ENCODE assay signal across 7 mouse cellular contexts in the genomic region with DNA sequence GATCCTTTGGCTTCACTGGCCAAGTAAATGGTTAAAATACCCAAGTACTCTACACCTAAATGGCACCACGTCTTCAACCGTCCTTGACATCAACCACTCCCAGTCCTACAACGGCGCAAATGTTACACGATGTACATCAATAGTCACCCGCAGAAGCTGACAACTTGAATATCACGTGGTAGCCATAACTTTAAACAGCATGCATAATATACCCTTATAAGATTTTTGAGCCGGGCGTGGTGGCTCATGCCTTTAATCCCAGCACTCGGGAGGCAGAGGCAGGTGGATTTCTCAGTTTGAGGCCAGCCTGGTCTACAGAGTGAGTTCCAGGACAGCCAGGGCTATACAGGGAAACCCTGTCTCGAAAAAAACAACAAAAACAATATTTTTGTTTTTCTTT. TPM values are rescaled to one million over a fixed set of nuclear protein-coding genes. Genes with fewer than 3 reads are reported as not detected.
A peak's percentile ranks its signal among the peaks of the same experiment; 100 is the strongest.
ATAC-seq and TF ChIP-seq lines count a peak whose summit lies in the region.
"Not testable (repeated sequence)": the region's sequence is repeated elsewhere in the genome, so short reads cannot be mapped to it uniquely, and the experiment has no call there.

No protein-coding gene starts in this region.

- WGBS in forebrain, embryonic 12.5 days = 78% methylated on average over 11 of the region's 11 CpGs
- WGBS in heart, embryonic 15.5 days = 67% methylated on average over 11 of the region's 11 CpGs
- 62% methylated on average over 11 of the region's 11 CpGs for WGBS in intestine, embryonic 16.5 days
- WGBS in limb, embryonic 15.5 days = 73% methylated on average over 11 of the region's 11 CpGs
- WGBS in macrophage (ENCODE audit: missing documents) = 64% methylated on average over 11 of the region's 11 CpGs
- WGBS in neural tube, embryonic 13.5 days = 79% methylated on average over 11 of the region's 11 CpGs

- peaks cover 14% of the 10 kb centered on the region; the same call in 1 of the 2 replicates for H3K79me2 ChIP-seq in macrophage (ENCODE audit: inconsistent target)

- H3K36me3 ChIP-seq in forebrain, embryonic 12.5 days (replicated peaks) = peaks cover 39% of the 10 kb centered on the region
- H3K36me3 ChIP-seq in heart, embryonic 15.5 days = peaks cover 27% of the 10 kb centered on the region
- H3K36me3 ChIP-seq in intestine, embryonic 16.5 days (ENCODE audit: control insufficient read depth, insufficient read depth, low read length) = not testable (repeated sequence)
- H3K36me3 ChIP-seq in limb, embryonic 15.5 days = peaks cover 39% of the 10 kb centered on the region
- peaks cover 36% of the 10 kb centered on the region for H3K36me3 ChIP-seq in macrophage (ENCODE audit: inconsistent target)
- H3K36me3 ChIP-seq in neural tube, embryonic 13.5 days = peaks cover 41% of the 10 kb centered on the region

- H3K9me3 ChIP-seq in forebrain, embryonic 12.5 days; heart, embryonic 15.5 days (replicated peaks); intestine, embryonic 16.5 days (ENCODE audit: control insufficient read depth, low read length); limb, embryonic 15.5 days; neural tube, embryonic 13.5 days: not testable (repeated sequence)

- peaks cover 12% of the 10 kb centered on the region for H3K4me1 ChIP-seq in bone marrow macrophage, adult 2 months (ENCODE audit: control insufficient read depth, insufficient read depth, low read length)
- peaks cover 16% of the 10 kb centered on the region for H3K4me1 ChIP-seq in forebrain, embryonic 12.5 days
- peaks cover 30% of the 10 kb centered on the region for H3K4me1 ChIP-seq in heart, embryonic 15.5 days (replicated peaks)
- H3K4me1 ChIP-seq in intestine, embryonic 16.5 days (ENCODE audit: control insufficient read depth, insufficient read depth, low read length) = not testable (repeated sequence)
- peaks cover 15% of the 10 kb centered on the region for H3K4me1 ChIP-seq in limb, embryonic 15.5 days
- peaks cover 22% of the 10 kb centered on the region for H3K4me1 ChIP-seq in neural tube, embryonic 13.5 days (replicated peaks)

- TF ChIP-seq CTCF in bone marrow macrophage, adult 2 months (IDR thresholded peaks at IDR 0.05; ENCODE audit: low read depth, low read length) = not testable (repeated sequence)

- peak overlapping the region; percentile 78 for H3K27ac ChIP-seq in bone marrow macrophage, adult 2 months (ENCODE audit: insufficient read depth, low read depth, low read length)
- H3K27ac ChIP-seq in forebrain, embryonic 12.5 days = 0 out of 2 replicates have a peak overlapping the region, but pooled peaks have one; percentile 38
- peak overlapping the region; percentile 96 for H3K27ac ChIP-seq in heart, embryonic 15.5 days
- peak overlapping the region; percentile 89 for H3K27ac ChIP-seq in intestine, embryonic 16.5 days (ENCODE audit: low read length)
- peak overlapping the region; percentile 87 for H3K27ac ChIP-seq in limb, embryonic 15.5 days
- peak overlapping the region; percentile 75 for H3K27ac ChIP-seq in macrophage
- H3K27ac ChIP-seq in neural tube, embryonic 13.5 days (replicated peaks) = peak overlapping the region; percentile 69

- H3K4me2 ChIP-seq in forebrain, embryonic 12.5 days = peak overlapping the region; percentile 94
- H3K4me2 ChIP-seq in heart, embryonic 15.5 days = peak overlapping the region; percentile 87
- peak overlapping the region; percentile 86 for H3K4me2 ChIP-seq in intestine, embryonic 16.5 days (ENCODE audit: low read depth, low read length)
- peak overlapping the region; percentile 83 for H3K4me2 ChIP-seq in limb, embryonic 15.5 days
- H3K4me2 ChIP-seq in neural tube, embryonic 13.5 days = peak overlapping the region; percentile 90

- H3K4me3 ChIP-seq in bone marrow macrophage, adult 2 months (ENCODE audit: insufficient read depth, low read length) = peak overlapping the region; percentile 55
- H3K4me3 ChIP-seq in forebrain, embryonic 12.5 days (replicated peaks) = peak overlapping the region; percentile 63
- H3K4me3 ChIP-seq in heart, embryonic 15.5 days = peak overlapping the region; percentile 92
- peak overlapping the region; percentile 87 for H3K4me3 ChIP-seq in intestine, embryonic 16.5 days (ENCODE audit: low read length)
- peak overlapping the region; percentile 67 for H3K4me3 ChIP-seq in limb, embryonic 15.5 days
- peak overlapping the region; percentile 17; the same call in 1 of the 2 replicates for H3K4me3 ChIP-seq in macrophage (ENCODE audit: inconsistent target)
- H3K4me3 ChIP-seq in neural tube, embryonic 13.5 days = peak overlapping the region; percentile 62

- ATAC-seq in forebrain, embryonic 12.5 days (ENCODE audit: low FRiP score); heart, embryonic 15.5 days (replicated peaks; ENCODE audit: insufficient number of reproducible peaks, insufficient read depth, low FRiP score, low read depth); limb, embryonic 15.5 days (ENCODE audit: insufficient number of reproducible peaks, low FRiP score, low TSS enrichment, low read depth): not testable (repeated sequence)
- ATAC-seq in intestine, embryonic 16.5 days = peak; percentile 12
- peak; percentile 6; the same call in 1 of the 2 replicates for ATAC-seq in neural tube, embryonic 13.5 days (ENCODE audit: low read depth)

- H3K9ac ChIP-seq in forebrain, embryonic 12.5 days = not testable (repeated sequence)
- peak overlapping the region; percentile 88; the same call in 1 of the 2 replicates for H3K9ac ChIP-seq in heart, embryonic 15.5 days
- H3K9ac ChIP-seq in intestine, embryonic 16.5 days (ENCODE audit: low read depth, low read length) = peak overlapping the region; percentile 87
- peak overlapping the region; percentile 55; the same call in 1 of the 2 replicates for H3K9ac ChIP-seq in limb, embryonic 15.5 days
- H3K9ac ChIP-seq in neural tube, embryonic 13.5 days = peak overlapping the region; percentile 76

- not testable (repeated sequence) for TF ChIP-seq POLR2A in bone marrow macrophage, adult 2 months (IDR thresholded peaks at IDR 0.05; ENCODE audit: borderline replicate concordance, low read depth, low read length)

- not testable (repeated sequence) for H3K27me3 ChIP-seq in forebrain, embryonic 12.5 days; heart, embryonic 15.5 days; intestine, embryonic 16.5 days (replicated peaks; ENCODE audit: control insufficient read depth, insufficient read depth, low read length); limb, embryonic 15.5 days; neural tube, embryonic 13.5 days

RNA-seq across cellular contexts. Expression of gene Dhrs11, which starts 0.7 kb away (rescaled TPM):
- polyA plus RNA-seq in bone marrow macrophage, adult 2 months (2012; ENCODE audit: insufficient read depth, insufficient read length, missing spikeins) = 16.3 and 16.8 TPM in 2 replicates
- 4.8 and 5.8 TPM in 2 replicates for polyA plus RNA-seq in forebrain, embryonic 12.5 days (2016; fragmentation: Nextera tagmentation; extraction: Ambion mirVana)
- polyA plus RNA-seq in heart, embryonic 15.5 days (2015; fragmentation: Nextera tagmentation; extraction: Ambion mirVana) = 59.0 and 62.3 TPM in 2 replicates
- polyA plus RNA-seq in intestine, embryonic 16.5 days (2015; fragmentation: Nextera tagmentation; extraction: Ambion mirVana) = 105 and 126 TPM in 2 replicates
- polyA plus RNA-seq in limb, embryonic 15.5 days (2015; fragmentation: Nextera tagmentation; extraction: Ambion mirVana) = 12.8 and 14.3 TPM in 2 replicates
- 10 to 100 TPM in 25 of 26 experiments, 1 to 10 TPM in 1; 8.8 to 47.1 (median 25.1) TPM for total RNA-seq in macrophage (2018; cell fraction: chromatin; rRNA removed)
- total RNA-seq in macrophage (2018; cell fraction: cytosol; rRNA removed) = 10 to 100 TPM in 23 of 26 experiments, 1 to 10 TPM in 3; 9.0 to 18.3 (median 13.4) TPM
- 10 to 100 TPM in 22 of 26 experiments, 1 to 10 TPM in 4; 6.6 to 31.7 (median 19.1) TPM for total RNA-seq in macrophage (2018; cell fraction: nucleus; rRNA removed)
- polyA plus RNA-seq in macrophage (2018) = 10.0 to 13.7 TPM (median 11.9 TPM) in 3 replicates
- polyA plus RNA-seq in neural tube, embryonic 13.5 days (2015; fragmentation: Nextera tagmentation; extraction: Ambion mirVana) = 7.5 and 7.8 TPM in 2 replicates

RNA-seq across cellular contexts. Expression of gene Mrm1, which starts 10.2 kb away (rescaled TPM):
- polyA plus RNA-seq in bone marrow macrophage, adult 2 months (2012; ENCODE audit: insufficient read depth, insufficient read length, missing spikeins) = 6.5 and 7.8 TPM in 2 replicates
- polyA plus RNA-seq in forebrain, embryonic 12.5 days (2016; fragmentation: Nextera tagmentation; extraction: Ambion mirVana) = 10.5 and 10.7 TPM in 2 replicates
- polyA plus RNA-seq in heart, embryonic 15.5 days (2015; fragmentation: Nextera tagmentation; extraction: Ambion mirVana) = 19.7 and 22.5 TPM in 2 replicates
- 14.6 and 15.0 TPM in 2 replicates for polyA plus RNA-seq in intestine, embryonic 16.5 days (2015; fragmentation: Nextera tagmentation; extraction: Ambion mirVana)
- 12.2 and 13.8 TPM in 2 replicates for polyA plus RNA-seq in limb, embryonic 15.5 days (2015; fragmentation: Nextera tagmentation; extraction: Ambion mirVana)
- 10 to 100 TPM in 15 of 26 experiments, 1 to 10 TPM in 11; 3.0 to 48.1 (median 11.1) TPM for total RNA-seq in macrophage (2018; cell fraction: chromatin; rRNA removed)
- total RNA-seq in macrophage (2018; cell fraction: cytosol; rRNA removed) = 10 to 100 TPM in 9 of 26 experiments, 1 to 10 TPM in 17; 2.1 to 20.8 (median 8.9) TPM
- 10 to 100 TPM in 11 of 26 experiments, 1 to 10 TPM in 15; 3.0 to 34.8 (median 8.7) TPM for total RNA-seq in macrophage (2018; cell fraction: nucleus; rRNA removed)
- polyA plus RNA-seq in macrophage (2018) = 5.6 to 15.4 TPM (median 9.1 TPM) in 3 replicates
- polyA plus RNA-seq in neural tube, embryonic 13.5 days (2015; fragmentation: Nextera tagmentation; extraction: Ambion mirVana) = 8.7 and 10.5 TPM in 2 replicates

RNA-seq across cellular contexts. Expression of gene Ggnbp2, which starts 41.1 kb away (rescaled TPM):
- polyA plus RNA-seq in bone marrow macrophage, adult 2 months (2012; ENCODE audit: insufficient read depth, insufficient read length, missing spikeins) = 88.5 and 105 TPM in 2 replicates
- polyA plus RNA-seq in forebrain, embryonic 12.5 days (2016; fragmentation: Nextera tagmentation; extraction: Ambion mirVana) = 64.9 and 71.6 TPM in 2 replicates
- 47.2 and 53.1 TPM in 2 replicates for polyA plus RNA-seq in heart, embryonic 15.5 days (2015; fragmentation: Nextera tagmentation; extraction: Ambion mirVana)
- polyA plus RNA-seq in intestine, embryonic 16.5 days (2015; fragmentation: Nextera tagmentation; extraction: Ambion mirVana) = 73.7 and 76.8 TPM in 2 replicates
- polyA plus RNA-seq in limb, embryonic 15.5 days (2015; fragmentation: Nextera tagmentation; extraction: Ambion mirVana) = 63.8 and 64.8 TPM in 2 replicates
- 100 to 1,000 TPM; 270 to 557 (median 405) TPM for total RNA-seq in macrophage (2018; cell fraction: chromatin; rRNA removed)
- total RNA-seq in macrophage (2018; cell fraction: cytosol; rRNA removed) = 100 to 1,000 TPM in 6 of 26 experiments, 10 to 100 TPM in 20; 60.0 to 117 (median 90.2) TPM
- 100 to 1,000 TPM; 150 to 314 (median 228) TPM for total RNA-seq in macrophage (2018; cell fraction: nucleus; rRNA removed)
- polyA plus RNA-seq in macrophage (2018) = 70.8 to 80.2 TPM (median 75.8 TPM) in 3 replicates
- 74.9 and 86.2 TPM in 2 replicates for polyA plus RNA-seq in neural tube, embryonic 13.5 days (2015; fragmentation: Nextera tagmentation; extraction: Ambion mirVana)

RNA-seq across cellular contexts. Expression of gene Myo19, which starts 50.5 kb away (rescaled TPM):
- polyA plus RNA-seq in bone marrow macrophage, adult 2 months (2012; ENCODE audit: insufficient read depth, insufficient read length, missing spikeins) = 1.9 and 2.3 TPM in 2 replicates
- polyA plus RNA-seq in forebrain, embryonic 12.5 days (2016; fragmentation: Nextera tagmentation; extraction: Ambion mirVana) = 8.3 and 9.7 TPM in 2 replicates
- polyA plus RNA-seq in heart, embryonic 15.5 days (2015; fragmentation: Nextera tagmentation; extraction: Ambion mirVana) = 5.4 and 6.7 TPM in 2 replicates
- 7.5 and 7.8 TPM in 2 replicates for polyA plus RNA-seq in intestine, embryonic 16.5 days (2015; fragmentation: Nextera tagmentation; extraction: Ambion mirVana)
- 9.9 and 11.6 TPM in 2 replicates for polyA plus RNA-seq in limb, embryonic 15.5 days (2015; fragmentation: Nextera tagmentation; extraction: Ambion mirVana)
- total RNA-seq in macrophage (2018; cell fraction: chromatin; rRNA removed) = 10 to 100 TPM in 3 of 26 experiments, 1 to 10 TPM in 23; 2.3 to 11.8 (median 7.5) TPM
- 1 to 10 TPM in 22 of 26 experiments, under 1 TPM in 4; 0.76 to 1.8 (median 1.4) TPM for total RNA-seq in macrophage (2018; cell fraction: cytosol; rRNA removed)
- 10 to 100 TPM in 1 of 26 experiments, 1 to 10 TPM in 25; 1.5 to 16.8 (median 3.7) TPM for total RNA-seq in macrophage (2018; cell fraction: nucleus; rRNA removed)
- 1.1 to 3.6 TPM (median 1.7 TPM) in 3 replicates for polyA plus RNA-seq in macrophage (2018)
- 5.9 and 6.1 TPM in 2 replicates for polyA plus RNA-seq in neural tube, embryonic 13.5 days (2015; fragmentation: Nextera tagmentation; extraction: Ambion mirVana)

RNA-seq across cellular contexts. Expression of gene Pigw, which starts 50.6 kb away (rescaled TPM):
- polyA plus RNA-seq in bone marrow macrophage, adult 2 months (2012; ENCODE audit: insufficient read depth, insufficient read length, missing spikeins) = 2.6 and 4.0 TPM in 2 replicates
- polyA plus RNA-seq in forebrain, embryonic 12.5 days (2016; fragmentation: Nextera tagmentation; extraction: Ambion mirVana) = 2.9 and 3.5 TPM in 2 replicates
- 2.4 and 2.5 TPM in 2 replicates for polyA plus RNA-seq in heart, embryonic 15.5 days (2015; fragmentation: Nextera tagmentation; extraction: Ambion mirVana)
- polyA plus RNA-seq in intestine, embryonic 16.5 days (2015; fragmentation: Nextera tagmentation; extraction: Ambion mirVana) = 2.7 and 2.9 TPM in 2 replicates
- polyA plus RNA-seq in limb, embryonic 15.5 days (2015; fragmentation: Nextera tagmentation; extraction: Ambion mirVana) = 1.8 and 2.5 TPM in 2 replicates
- total RNA-seq in macrophage (2018; cell fraction: chromatin; rRNA removed) = 10 to 100 TPM in 1 of 26 experiments, 1 to 10 TPM in 24, under 1 TPM in 1; 0.95 to 11.3 (median 3.7) TPM
- 1 to 10 TPM; 1.7 to 4.8 (median 3.1) TPM for total RNA-seq in macrophage (2018; cell fraction: cytosol; rRNA removed)
- total RNA-seq in macrophage (2018; cell fraction: nucleus; rRNA removed) = 10 to 100 TPM in 8 of 26 experiments, 1 to 10 TPM in 18; 2.6 to 17.9 (median 5.4) TPM
- polyA plus RNA-seq in macrophage (2018) = 3.5 to 7.1 TPM (median 4.7 TPM) in 3 replicates
- polyA plus RNA-seq in neural tube, embryonic 13.5 days (2015; fragmentation: Nextera tagmentation; extraction: Ambion mirVana) = 2.5 and 2.6 TPM in 2 replicates

Comparison
In these comparisons a context has a peak if more than half of its experiments do, and no peak if none do; other contexts are left out.
1. H3K27ac ChIP-seq: peak in every context shown above with its lines; median percentile 96 in heart, embryonic 15.5 days; 89 in intestine, embryonic 16.5 days; 87 in limb, embryonic 15.5 days; 78 in bone marrow macrophage, adult 2 months; 75 in macrophage; 69 in neural tube, embryonic 13.5 days; 38 in forebrain, embryonic 12.5 days.
2. H3K4me3 ChIP-seq: peak in every context shown above with its lines; median percentile 92 in heart, embryonic 15.5 days; 87 in intestine, embryonic 16.5 days; 67 in limb, embryonic 15.5 days; 63 in forebrain, embryonic 12.5 days; 62 in neural tube, embryonic 13.5 days; 55 in bone marrow macrophage, adult 2 months; 17 in macrophage.